Mouse (Mus musculus): ENCODE data around the gene Nsun7. TPM values are rescaled to one million over a fixed set of nuclear protein-coding genes. Genes with fewer than 3 reads are reported as not detected.
"Not testable (repeated sequence)": the region's sequence is repeated elsewhere in the genome, so short reads cannot be mapped to it uniquely, and the experiment has no call there.

Nsun7 gene
- polyA plus RNA-seq, 1 experiment from 2014 or later, result 0.72 TPM

DNA sequence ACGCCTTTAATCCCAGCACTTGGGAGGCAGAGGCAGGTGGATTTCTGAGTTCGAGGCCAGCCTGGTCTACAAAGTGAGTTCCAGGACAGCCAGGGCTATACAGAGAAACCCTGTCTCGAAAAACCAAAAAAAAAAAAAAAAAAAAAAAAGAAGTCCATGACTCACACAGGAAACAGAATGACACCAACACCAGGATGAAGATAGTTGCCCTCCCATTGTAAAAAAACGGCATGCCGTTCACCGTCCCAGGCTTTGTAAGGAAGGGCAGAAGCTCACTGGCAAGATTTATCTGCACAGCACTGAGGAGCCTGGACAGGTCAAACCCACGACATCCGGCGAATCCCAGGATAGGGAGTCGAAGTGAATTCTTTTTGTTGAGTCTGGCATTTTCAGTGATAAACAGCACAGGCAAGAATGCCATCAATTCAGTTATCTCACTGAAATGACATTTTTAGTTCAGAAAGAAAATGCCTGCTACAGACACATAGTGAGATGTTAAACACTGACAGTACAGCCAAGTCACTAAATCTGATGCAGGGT lies 13.7 kb upstream of the Nsun7 start:
- H3K9me3 ChIP-seq, result no peaks in the 10 kb centered on the region
- H3K27ac ChIP-seq, result no peak overlapping the region
- H3K36me3 ChIP-seq, result no peaks in the 10 kb centered on the region
- no peaks in the 10 kb centered on the region for H3K27me3 ChIP-seq (ENCODE audit: insufficient read depth, poor library complexity, severe bottlenecking)
- no peak for DNase-seq (ENCODE audit: low spot score)
- no peak overlapping the region for H3K4me3 ChIP-seq
- 90% methylated on average over 9 of the region's 10 CpGs for WGBS
- peaks cover 10% of the 10 kb centered on the region for H3K4me1 ChIP-seq (replicated peaks)

DNA sequence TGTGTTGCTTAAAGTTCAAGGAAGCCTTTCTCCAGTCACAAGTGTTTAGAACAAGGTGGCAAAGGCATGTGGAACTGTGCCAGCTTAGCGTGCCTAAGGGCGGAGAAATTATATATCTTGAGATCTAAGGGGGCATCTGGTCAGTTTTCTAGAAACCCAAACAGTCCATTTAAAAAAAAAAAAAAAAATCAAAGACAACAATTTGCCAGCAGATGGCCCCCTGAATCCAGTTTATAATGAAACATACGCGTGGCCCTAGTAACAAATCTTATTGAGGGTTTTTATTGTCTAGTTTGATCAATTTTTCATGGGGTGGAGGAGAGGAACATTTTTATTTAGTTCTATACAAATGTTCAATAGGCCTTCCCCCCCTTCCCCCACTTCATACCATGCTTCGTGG lies 6.5 kb upstream of the Nsun7 start:
- DNase-seq (ENCODE audit: low spot score), result no peak
- Histone ChIP-seq H3K27me3 (ENCODE audit: insufficient read depth, poor library complexity, severe bottlenecking) (no peaks in the 10 kb centered on the region), H3K4me1 (replicated peaks) (no peaks in the 10 kb centered on the region), H3K4me3 (no peak overlapping the region), H3K36me3 (no peaks in the 10 kb centered on the region), H3K27ac (no peak overlapping the region), H3K9me3 (no peaks in the 10 kb centered on the region)
- WGBS, result 79% methylated on average over 5 of the region's 5 CpGs

DNA sequence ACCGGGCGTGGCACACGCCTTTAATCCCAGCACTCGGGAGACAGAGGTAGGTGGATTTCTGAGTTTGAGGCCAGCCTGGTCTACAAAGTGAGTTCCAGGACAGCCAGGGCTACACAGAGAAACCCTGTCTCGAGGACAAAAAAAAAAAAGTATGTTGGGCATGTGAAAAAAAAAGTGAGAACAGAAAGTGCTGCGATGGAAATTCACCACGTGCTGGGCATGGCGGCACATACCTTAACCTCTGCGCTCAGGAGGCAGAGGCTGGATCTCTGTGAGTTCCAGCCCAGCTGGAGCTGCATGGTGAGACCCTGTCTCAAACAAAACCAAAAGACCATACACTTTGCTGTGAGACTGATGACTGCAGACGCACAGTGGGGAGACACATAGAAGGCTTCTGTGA lies 4.7 kb upstream of the Nsun7 start:
- Histone ChIP-seq H3K36me3 (no peaks in the 10 kb centered on the region), H3K9me3 (no peaks in the 10 kb centered on the region), H3K27me3 (ENCODE audit: insufficient read depth, poor library complexity, severe bottlenecking) (peaks cover 5% of the 10 kb centered on the region), H3K4me1 (replicated peaks) (0 out of 2 replicates have a peak, but pooled peaks cover 9% of the 10 kb centered on the region), H3K4me3 (no peak overlapping the region), H3K27ac (no peak overlapping the region)
- no peak for DNase-seq (ENCODE audit: low spot score)
- WGBS, result 91% methylated on average over 10 of the region's 10 CpGs

DNA sequence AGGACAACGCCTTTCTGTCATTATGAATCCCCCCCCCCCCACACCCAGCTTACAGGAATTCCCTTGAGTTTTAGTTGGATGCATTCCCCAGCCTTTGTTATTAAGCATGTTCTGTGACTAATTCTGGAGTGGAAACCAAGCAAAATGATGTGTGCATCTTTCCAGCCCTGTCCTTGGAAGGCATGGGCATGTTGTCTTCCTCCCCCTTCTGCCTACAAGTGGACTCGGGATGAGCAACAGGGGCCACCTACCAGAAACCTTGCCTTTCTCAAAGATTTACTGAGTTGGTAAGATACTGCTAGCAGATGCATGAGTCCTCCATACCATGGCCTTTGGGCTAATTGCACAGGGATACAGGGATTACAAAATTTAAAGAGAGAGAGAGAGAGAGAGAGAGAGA lies 697 bp upstream of the Nsun7 start:
- 71% methylated on average over 2 of the region's 2 CpGs for WGBS
- Histone ChIP-seq H3K4me3 (no peak overlapping the region), H3K36me3 (no peaks in the 10 kb centered on the region), H3K4me1 (replicated peaks) (0 out of 2 replicates have a peak, but pooled peaks cover 9% of the 10 kb centered on the region), H3K9me3 (no peaks in the 10 kb centered on the region), H3K27ac (no peak overlapping the region; the same call in 1 of the 2 replicates), H3K27me3 (ENCODE audit: insufficient read depth, poor library complexity, severe bottlenecking) (peaks cover 20% of the 10 kb centered on the region)
- DNase-seq (ENCODE audit: low spot score), result no peak

DNA sequence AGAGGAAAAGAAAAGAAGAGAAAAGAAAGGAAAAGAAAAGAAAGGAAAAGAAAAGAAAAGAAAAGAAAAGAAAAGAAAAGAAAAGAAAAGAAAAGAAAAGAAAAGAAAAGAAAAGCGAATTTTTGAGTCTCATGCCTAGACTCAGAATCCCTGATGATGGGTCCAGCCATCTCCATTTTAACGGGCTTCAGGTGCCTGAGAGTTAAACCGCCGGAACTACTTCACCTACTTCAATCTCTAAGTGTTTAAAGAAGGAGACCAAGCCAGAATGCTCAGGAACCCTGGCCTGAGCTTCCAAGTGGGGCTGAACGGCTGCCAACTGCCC lies 304 bp upstream of the Nsun7 start:
- not testable (repeated sequence) for H3K4me1 ChIP-seq (replicated peaks); H3K36me3 ChIP-seq; DNase-seq (ENCODE audit: low spot score); H3K9me3 ChIP-seq
- 5% methylated on average over 5 of the region's 5 CpGs for WGBS
- Histone ChIP-seq H3K4me3 (peak overlapping the region; percentile 80), H3K27me3 (ENCODE audit: insufficient read depth, poor library complexity, severe bottlenecking) (peaks cover 20% of the 10 kb centered on the region), H3K27ac (peak overlapping the region; percentile 89)

DNA sequence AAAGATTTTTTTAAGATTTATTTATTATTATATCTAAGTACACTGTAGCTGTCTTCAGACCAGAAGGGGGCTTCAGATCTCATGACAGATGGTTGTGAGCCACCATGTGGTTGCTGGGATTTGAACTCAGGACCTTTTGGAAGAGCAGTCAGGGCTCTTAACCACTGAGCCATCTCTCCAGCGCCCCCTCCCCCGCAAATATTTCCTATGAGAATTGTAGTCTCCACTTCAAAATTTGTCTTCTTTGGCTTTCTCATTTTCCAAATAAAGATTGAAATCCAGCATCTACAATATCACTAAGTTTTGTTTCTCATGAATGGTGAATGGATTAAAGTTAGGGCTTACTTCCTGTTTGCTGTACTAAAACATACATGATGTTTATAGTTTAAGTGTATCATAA lies 2.8 kb downstream of the Nsun7 start:
- no peak overlapping the region for H3K4me3 ChIP-seq
- 0 out of 2 replicates have a peak, but pooled peaks cover 9% of the 10 kb centered on the region for H3K4me1 ChIP-seq (replicated peaks)
- H3K9me3 ChIP-seq, result no peaks in the 10 kb centered on the region
- 79% methylated on average over 2 of the region's 2 CpGs for WGBS
- no peak for DNase-seq (ENCODE audit: low spot score)
- H3K36me3 ChIP-seq, result no peaks in the 10 kb centered on the region
- peaks cover 20% of the 10 kb centered on the region for H3K27me3 ChIP-seq (ENCODE audit: insufficient read depth, poor library complexity, severe bottlenecking)
- H3K27ac ChIP-seq, result no peak overlapping the region

DNA sequence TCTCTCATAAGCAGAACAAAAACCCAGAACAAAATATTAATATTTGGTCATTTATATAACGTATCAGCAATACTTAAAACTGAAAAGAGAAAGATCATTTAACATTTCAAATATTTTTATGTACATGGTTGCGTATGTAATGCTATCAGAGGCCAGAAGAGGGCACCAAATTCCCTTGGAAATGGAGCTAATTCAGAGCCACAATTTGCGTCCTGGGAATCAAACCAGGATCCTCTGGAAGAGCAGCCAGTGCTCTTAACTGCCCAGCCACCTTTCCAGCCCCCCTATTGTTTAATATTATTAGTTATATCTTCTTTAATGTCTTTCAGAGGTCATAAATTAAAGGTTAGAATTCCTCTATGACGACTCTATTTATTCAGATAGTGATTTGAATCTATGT lies 3.7 kb downstream of the Nsun7 start:
- WGBS, result 31% methylated on average over 4 of the region's 4 CpGs
- Histone ChIP-seq H3K9me3 (no peaks in the 10 kb centered on the region), H3K4me1 (replicated peaks) (0 out of 2 replicates have a peak, but pooled peaks cover 9% of the 10 kb centered on the region), H3K4me3 (no peak overlapping the region), H3K27ac (no peak overlapping the region), H3K27me3 (ENCODE audit: insufficient read depth, poor library complexity, severe bottlenecking) (peaks cover 20% of the 10 kb centered on the region), H3K36me3 (no peaks in the 10 kb centered on the region)
- DNase-seq (ENCODE audit: low spot score), result peak; percentile 42

DNA sequence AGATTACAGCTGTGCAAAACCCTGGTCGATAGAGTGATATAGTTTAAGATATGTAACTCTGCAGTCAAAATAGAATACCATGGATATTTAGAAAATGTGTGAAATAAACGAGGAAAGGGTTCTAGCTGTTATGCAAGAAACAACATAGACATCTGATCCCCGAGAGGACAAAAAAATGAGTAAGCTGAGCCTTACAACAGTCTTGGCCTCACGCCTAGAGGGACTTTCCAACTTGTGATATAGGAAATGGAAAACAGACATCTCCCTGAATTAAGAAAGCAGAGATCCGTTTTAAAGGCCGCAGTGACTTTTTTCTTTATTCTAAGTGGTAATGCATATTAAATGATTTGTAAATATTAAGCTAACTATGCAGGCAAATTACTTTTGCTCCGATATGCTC lies 9.9 kb downstream of the Nsun7 start:
- Histone ChIP-seq H3K27me3 (ENCODE audit: insufficient read depth, poor library complexity, severe bottlenecking) (no peaks in the 10 kb centered on the region), H3K36me3 (no peaks in the 10 kb centered on the region), H3K27ac (no peak overlapping the region), H3K4me3 (no peak overlapping the region), H3K4me1 (replicated peaks) (0 out of 2 replicates have a peak, but pooled peaks cover 6% of the 10 kb centered on the region), H3K9me3 (no peaks in the 10 kb centered on the region)
- WGBS, result 85% methylated on average over 7 of the region's 7 CpGs
- DNase-seq (ENCODE audit: low spot score), result no peak

DNA sequence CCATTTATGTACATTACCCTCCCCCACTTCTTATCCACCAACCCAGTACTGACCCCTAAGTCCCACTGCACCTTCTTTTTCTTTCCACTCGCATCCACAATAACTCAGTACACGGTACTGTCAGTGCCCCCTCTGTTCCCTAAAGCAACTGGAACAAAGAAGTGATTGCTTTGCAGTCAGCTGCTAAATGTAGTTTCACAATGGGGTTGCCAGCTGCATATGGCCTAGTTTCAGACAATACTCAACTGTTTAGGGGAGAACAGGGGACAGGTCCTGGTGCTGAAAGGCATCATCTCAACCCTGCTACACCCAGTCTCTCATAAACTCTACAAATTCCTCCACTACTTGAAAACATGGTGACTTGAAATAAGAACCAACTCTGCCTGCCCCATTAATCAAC lies 11.4 kb downstream of the Nsun7 start:
- Histone ChIP-seq H3K9me3 (no peaks in the 10 kb centered on the region), H3K27me3 (ENCODE audit: insufficient read depth, poor library complexity, severe bottlenecking) (no peaks in the 10 kb centered on the region), H3K4me1 (replicated peaks) (0 out of 2 replicates have a peak, but pooled peaks cover 6% of the 10 kb centered on the region), H3K4me3 (no peak overlapping the region), H3K36me3 (no peaks in the 10 kb centered on the region), H3K27ac (no peak overlapping the region)
- WGBS, result 56% methylated on average over 2 of the region's 2 CpGs
- DNase-seq (ENCODE audit: low spot score), result no peak

DNA sequence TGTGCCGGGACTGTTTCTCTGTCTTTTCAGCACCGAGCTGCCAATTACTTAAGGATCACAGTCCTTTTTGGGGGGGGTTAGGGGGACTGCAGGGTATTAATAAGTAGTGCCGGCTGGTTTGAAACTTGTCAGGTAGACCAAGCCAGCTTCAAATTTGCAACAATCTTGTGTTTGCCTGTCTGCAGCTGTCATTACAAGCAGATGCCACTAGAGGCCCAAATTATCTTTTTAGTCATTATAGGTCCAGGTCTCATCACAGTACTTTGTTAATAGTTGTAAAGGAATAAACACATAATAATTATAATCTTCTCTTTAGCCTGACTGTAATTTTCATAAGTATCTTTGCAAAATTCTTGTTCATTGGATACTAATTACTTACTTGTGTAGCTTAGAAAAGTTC lies 14.7 kb downstream of the Nsun7 start:
- Histone ChIP-seq H3K27me3 (ENCODE audit: insufficient read depth, poor library complexity, severe bottlenecking) (no peaks in the 10 kb centered on the region), H3K4me3 (no peak overlapping the region), H3K4me1 (replicated peaks) (0 out of 2 replicates have a peak, but pooled peaks cover 6% of the 10 kb centered on the region), H3K9me3 (no peaks in the 10 kb centered on the region), H3K36me3 (no peaks in the 10 kb centered on the region), H3K27ac (no peak overlapping the region)
- no peak for DNase-seq (ENCODE audit: low spot score)
- WGBS, result 72% methylated on average over 3 of the region's 3 CpGs

DNA sequence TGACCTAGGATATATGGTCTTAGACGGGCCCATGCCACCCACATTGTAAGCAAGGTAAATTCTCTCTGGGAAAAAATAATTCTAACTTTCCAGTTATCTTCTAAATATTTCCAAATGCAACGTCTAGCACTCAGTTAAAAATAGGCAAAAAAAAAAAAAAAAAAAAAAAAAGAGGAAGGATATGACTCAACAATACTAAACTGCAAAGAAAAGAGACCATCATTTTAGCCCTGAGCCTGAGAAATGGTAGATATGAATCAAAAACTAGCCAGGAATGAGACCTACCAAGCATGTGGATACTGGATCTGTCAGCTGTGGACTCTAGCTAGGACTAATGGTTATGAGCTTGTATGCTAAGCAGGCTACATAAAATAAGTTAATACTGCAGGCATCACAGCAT lies 20.0 kb downstream of the Nsun7 start:
- no peak for DNase-seq (ENCODE audit: low spot score)
- WGBS, result 88% methylated on average over 2 of the region's 2 CpGs
- no peaks in the 10 kb centered on the region for H3K4me1 ChIP-seq (replicated peaks)

DNA sequence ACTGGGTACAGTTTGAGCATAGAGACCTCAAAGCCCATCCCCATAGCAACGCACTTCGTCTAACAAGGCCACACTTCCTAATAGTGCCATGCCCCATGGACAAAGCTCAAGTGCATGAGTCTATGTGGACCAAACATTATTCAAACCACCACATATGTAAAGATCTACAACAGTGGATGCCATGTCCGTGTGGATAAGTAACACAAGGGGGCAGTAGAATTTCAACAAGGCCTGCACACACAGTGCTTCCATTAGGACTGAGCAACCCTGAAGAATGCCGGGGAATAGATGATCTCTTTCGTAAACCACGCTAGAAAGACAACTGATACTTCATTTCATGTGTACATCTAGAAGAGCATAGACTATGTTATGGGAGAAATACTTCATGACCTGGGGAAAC lies 21.0 kb downstream of the Nsun7 start:
- H3K4me3 ChIP-seq, result no peak overlapping the region
- DNase-seq (ENCODE audit: low spot score), result no peak
- H3K4me1 ChIP-seq (replicated peaks), result no peaks in the 10 kb centered on the region
- 77% methylated on average over 6 of the region's 6 CpGs for WGBS
- H3K9me3 ChIP-seq, result no peaks in the 10 kb centered on the region
- no peak overlapping the region for H3K27ac ChIP-seq
- H3K27me3 ChIP-seq (ENCODE audit: insufficient read depth, poor library complexity, severe bottlenecking), result no peaks in the 10 kb centered on the region
- no peaks in the 10 kb centered on the region for H3K36me3 ChIP-seq

More for the DNA sequence above, 20.0 kb downstream of the Nsun7 start:
- H3K27ac ChIP-seq, result no peak overlapping the region
- H3K4me3 ChIP-seq, result no peak overlapping the region
- no peaks in the 10 kb centered on the region for H3K36me3 ChIP-seq
- H3K27me3 ChIP-seq (ENCODE audit: insufficient read depth, poor library complexity, severe bottlenecking), result no peaks in the 10 kb centered on the region
- no peaks in the 10 kb centered on the region for H3K9me3 ChIP-seq

DNA sequence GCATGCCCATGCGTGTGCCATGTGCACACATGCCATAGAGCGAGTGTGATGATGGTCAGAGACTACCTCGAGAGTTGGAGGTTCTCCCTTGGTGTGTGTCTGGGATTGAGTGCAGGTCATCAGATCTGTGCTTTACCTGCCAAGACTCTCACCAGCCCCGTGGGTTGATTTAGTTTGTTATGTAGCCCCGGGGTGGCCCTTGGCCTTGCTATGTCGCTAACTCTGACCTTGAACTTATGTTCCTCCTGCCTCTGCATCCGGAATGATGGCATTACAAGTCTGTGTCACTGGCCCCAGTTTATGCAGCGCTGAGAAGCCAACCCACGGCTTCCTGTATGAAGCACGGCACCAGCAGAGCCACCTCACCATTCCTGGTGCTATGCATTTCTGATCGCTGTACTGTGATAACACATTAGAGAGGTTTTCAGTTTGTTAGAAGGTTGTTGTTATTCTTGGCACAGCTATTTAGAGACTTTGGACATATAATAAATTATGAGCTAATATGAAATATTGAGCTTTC lies 34.5 kb downstream of the Nsun7 start:
- H3K4me1 ChIP-seq (replicated peaks), result no peaks in the 10 kb centered on the region
- 93% methylated on average over 11 of the region's 11 CpGs for WGBS
- H3K4me3 ChIP-seq, result no peak overlapping the region
- DNase-seq (ENCODE audit: low spot score), result no peak
- H3K36me3 ChIP-seq, result no peaks in the 10 kb centered on the region
- no peaks in the 10 kb centered on the region for H3K27me3 ChIP-seq (ENCODE audit: insufficient read depth, poor library complexity, severe bottlenecking)
- H3K9me3 ChIP-seq, result peaks cover 6% of the 10 kb centered on the region; the same call in 1 of the 2 replicates
- no peak overlapping the region for H3K27ac ChIP-seq

DNA sequence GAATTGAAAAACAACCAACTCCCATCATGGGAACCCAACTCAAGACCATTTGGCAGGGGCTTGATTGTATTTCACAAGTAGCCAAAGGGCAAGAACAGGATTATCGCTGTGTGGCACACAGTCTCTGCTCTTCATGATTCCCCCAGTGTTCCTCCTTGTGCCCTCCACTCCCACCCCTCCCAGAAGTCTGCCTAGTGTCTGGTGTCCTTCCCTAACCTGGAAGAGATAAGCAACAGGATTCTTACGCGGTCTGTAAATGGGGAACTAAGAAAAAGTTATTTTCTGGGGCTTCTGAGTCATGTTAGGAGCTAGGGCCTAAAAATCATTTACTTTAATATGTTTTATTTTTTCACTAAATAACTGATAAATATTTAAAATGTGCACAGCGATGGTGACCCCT lies 35.3 kb downstream of the Nsun7 start:
- H3K4me3 ChIP-seq, result no peak overlapping the region
- 93% methylated on average over 4 of the region's 4 CpGs for WGBS
- H3K9me3 ChIP-seq, result peaks cover 6% of the 10 kb centered on the region; the same call in 1 of the 2 replicates
- H3K4me1 ChIP-seq (replicated peaks), result no peaks in the 10 kb centered on the region
- no peaks in the 10 kb centered on the region for H3K27me3 ChIP-seq (ENCODE audit: insufficient read depth, poor library complexity, severe bottlenecking)
- H3K27ac ChIP-seq, result no peak overlapping the region
- H3K36me3 ChIP-seq, result no peaks in the 10 kb centered on the region
- no peak for DNase-seq (ENCODE audit: low spot score)
